Mouse (Mus musculus): ENCODE results near the gene Carns1.

Carns1 gene

GRCm38 (mm10) chr19:4201291-4201909 is 26.1 kb upstream of the Carns1 start, which contains the start of gene Rad9a:
Gene Rad9a, minus strand, starts transcription at chr19:4201662.
- peak; percentile 94 to 97 for DNase-seq

DNA sequence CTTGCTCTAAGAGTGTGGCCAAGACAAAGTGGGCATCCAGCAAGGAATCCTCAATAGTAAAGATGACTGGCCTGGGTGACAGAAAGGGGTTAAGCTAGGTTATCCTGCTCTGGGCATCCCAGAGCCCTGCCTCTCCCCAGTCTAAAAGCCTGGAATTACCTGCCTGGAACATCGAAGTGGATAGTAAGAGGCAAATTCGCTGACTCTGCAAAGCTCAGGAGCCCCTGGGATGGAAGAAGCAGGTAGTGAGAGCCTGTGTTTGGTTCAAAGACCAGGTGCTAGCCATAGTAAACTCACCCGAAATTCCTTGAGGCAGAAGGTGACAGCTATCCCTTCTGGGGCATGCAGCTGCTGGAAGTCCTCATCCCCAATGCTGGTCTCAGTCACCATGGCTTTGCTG is 21.9 kb upstream of the Carns1 start:
- DNase-seq: no peak

- no peak for DNase-seq
These were observed 21.3 kb upstream of the Carns1 start for GRCm38 (mm10) chr19:4196548-4196947.

- DNase-seq: no peak
These were observed 20.8 kb upstream of the Carns1 start for GRCm38 (mm10) chr19:4196048-4196447.

DNA sequence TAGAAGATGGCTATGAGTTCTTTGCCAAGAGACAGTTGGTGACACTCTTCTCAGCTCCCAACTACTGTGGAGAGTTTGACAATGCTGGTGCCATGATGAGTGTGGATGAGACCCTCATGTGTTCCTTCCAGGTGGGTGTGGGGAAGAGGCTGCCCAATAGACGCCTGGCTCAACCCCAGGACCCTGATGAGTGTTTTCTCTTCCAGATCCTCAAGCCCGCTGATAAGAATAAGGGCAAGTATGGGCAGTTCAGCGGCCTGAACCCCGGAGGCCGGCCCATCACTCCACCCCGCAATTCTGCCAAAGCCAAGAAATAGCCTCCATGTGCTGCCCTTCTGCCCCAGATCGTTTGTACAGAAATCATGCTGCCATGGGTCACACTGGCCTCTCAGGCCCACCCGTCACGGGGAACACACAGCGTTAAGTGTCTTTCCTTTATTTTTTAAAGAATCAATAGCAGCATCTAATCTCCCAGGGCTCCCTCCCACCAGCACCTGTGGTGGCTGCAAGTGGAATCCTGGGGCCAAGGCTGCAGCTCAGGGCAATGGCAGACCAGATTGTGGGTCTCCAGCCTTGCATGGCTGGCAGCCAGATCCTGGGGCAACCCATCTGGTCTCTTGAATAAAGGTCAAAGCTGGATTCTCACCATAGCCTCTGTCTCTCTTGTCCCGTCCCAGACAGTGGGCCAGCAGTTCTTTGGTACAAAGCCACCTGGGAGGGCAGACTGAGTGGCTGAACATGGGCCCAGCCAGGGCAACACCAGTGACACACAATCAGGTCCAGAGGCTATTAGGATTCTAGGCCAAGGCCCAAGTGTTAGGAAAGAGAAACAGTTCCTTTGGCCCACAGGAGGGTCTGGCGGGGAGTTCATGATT is 19.7 kb upstream of the Carns1 start:
- no peak for DNase-seq

DNA sequence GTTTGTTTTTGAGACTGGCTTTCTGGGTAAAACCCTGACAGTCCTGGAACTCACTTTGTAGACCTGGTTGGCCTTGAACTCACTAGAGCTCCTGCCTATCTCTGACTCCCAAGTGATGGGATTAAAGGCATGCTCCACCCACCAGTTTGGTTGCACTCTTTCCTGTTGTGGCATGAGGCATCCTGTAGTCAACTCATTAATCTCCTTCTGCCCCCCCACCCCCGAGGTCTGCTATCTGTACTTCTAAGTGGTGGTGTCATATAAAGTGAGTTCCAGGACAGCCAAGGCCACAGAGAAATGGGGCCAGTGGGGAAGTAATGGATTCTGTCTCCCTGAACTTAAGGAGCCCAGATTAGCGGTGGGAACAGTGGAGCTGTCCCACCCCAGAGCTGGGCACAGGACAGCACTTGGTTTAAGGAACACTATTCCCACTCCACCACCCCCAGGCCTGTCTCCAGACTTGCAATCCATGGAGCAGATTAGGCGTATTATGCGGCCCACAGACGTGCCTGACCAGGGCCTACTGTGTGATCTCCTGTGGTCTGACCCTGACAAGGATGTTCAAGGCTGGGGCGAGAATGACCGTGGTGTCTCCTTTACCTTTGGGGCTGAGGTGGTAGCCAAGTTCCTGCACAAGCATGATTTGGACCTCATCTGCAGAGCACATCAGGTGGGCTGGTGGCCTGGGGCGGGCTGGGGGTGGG is 18.9 kb upstream of the Carns1 start:
- DNase-seq: no peak

DNA sequence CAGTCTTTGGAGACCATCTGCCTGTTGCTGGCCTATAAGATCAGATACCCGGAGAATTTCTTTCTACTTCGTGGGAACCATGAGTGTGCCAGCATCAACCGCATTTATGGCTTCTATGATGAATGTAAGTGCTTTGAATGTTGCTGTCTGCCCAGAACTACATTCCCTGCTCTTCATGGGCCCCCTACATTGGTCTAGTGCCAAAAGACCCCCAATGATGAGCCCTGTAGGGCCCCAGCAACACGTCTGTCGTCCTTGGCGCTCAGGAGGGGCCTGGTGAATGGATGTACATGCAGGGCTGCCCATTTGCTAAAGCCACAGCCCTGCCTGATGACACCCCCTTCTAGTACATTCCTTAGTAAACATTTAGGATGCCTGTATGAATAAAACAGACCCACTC is 17.9 kb upstream of the Carns1 start:
- DNase-seq: no peak

GRCm38 (mm10) chr19:4192251-4192985 is 17.1 kb upstream of the Carns1 start:
- DNase-seq: no peak

- peak; percentile 90 to 91 for DNase-seq
These were observed 16.4 kb upstream of the Carns1 start, which contains the start of gene Ppp1ca for GRCm38 (mm10) chr19:4191528-4192250. Gene Ppp1ca, plus strand, starts transcription at chr19:4192065.

- DNase-seq: peak; percentile 90 to 95
These were observed 15.6 kb upstream of the Carns1 start, which contains the start of gene Tbc1d10c for GRCm38 (mm10) chr19:4190831-4191334. Gene Tbc1d10c, minus strand, starts transcription at chr19:4191284.

DNA sequence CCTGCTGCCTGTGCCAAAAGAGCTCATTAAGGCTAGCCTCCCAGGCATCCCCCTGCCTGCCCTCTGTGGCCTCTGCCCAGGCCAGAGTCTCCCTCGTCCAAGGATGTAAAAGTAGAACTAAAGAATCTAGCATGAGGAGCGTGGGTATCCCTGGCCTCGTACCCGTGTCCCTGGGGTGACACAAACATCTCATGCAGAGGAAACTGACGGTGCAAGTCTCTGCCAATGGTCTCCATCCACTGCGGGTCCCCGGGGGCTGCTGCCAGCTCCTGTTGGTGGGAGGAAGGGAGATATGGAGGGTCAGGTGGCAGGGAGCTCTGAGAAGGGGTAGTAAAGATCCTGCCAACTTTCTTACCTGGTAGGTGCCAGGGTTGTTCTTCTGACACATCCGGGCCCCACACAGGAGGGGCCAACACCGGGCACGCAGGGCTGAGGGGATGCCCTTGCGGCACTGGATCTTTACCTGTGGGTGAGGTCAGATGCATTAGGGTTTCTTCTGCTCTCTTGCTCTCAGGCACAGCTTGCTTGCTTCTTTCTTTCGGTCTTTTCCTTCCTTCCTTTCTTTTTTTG is 13.9 kb upstream of the Carns1 start:
- DNase-seq: no peak

DNA sequence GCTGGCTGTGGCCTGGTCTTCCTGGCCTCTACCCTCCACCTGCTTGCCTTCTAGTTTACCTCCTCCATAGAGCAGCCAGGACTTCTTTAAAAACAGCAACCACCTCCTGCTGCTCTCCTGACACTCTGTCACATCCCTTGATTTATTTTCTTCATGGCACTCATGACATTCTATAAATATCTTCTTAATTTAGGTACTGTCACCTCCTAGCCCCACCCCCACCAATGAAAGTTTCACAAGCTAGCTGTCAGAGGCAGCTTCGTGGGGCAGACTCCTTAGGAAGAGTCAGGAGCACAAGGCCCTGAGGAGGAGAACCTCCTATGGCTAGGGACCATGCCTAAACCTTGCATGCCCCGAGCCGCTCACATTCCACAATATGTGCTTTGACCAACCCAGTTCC is 12.0 kb upstream of the Carns1 start:
- no peak for DNase-seq

GRCm38 (mm10) chr19:4184976-4185975 is 10.0 kb upstream of the Carns1 start:
- DNase-seq: peak; percentile 77 to 91

GRCm38 (mm10) chr19:4183689-4184088 is 8.4 kb upstream of the Carns1 start:
- DNase-seq: no peak

DNA sequence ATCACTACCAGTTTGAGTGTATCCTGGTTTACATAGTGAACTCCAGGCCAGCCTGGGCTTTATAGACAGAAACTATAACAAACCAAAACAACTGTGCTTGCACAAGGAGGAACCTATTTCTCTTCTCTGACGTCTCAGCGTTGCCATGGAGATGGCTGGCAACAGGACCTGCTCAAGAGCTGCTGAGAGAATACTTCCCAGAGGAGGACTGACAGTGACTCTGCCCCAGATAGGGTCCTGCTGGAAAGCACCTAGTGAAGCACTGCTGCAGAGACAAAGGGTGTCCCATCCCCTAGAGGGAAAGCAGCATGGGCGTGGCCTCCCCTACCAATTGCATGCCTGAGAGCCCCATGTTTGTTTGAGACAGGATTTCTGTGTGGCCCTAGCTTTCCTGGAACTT is 6.6 kb upstream of the Carns1 start:
- DNase-seq: no peak

DNA sequence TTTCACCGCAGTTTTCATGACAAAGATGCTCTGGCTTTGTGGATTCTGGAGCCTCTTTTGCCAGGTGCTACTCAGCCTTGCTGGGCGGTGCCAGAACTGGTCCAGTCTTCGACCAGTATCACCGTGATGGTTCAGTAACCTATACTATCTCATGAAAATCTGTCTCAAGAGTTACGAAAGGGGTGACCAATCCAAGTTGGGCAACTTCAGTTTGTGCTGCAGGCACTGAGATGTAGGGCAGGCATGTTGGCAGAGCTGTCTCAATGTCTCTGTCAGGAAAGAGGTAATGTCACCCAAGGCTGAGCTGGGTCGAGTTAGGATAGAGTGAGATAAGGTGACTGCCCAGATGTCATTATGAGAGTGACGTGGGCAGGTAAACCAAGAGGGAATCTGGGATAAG is 5.1 kb upstream of the Carns1 start:
- no peak for DNase-seq

DNA sequence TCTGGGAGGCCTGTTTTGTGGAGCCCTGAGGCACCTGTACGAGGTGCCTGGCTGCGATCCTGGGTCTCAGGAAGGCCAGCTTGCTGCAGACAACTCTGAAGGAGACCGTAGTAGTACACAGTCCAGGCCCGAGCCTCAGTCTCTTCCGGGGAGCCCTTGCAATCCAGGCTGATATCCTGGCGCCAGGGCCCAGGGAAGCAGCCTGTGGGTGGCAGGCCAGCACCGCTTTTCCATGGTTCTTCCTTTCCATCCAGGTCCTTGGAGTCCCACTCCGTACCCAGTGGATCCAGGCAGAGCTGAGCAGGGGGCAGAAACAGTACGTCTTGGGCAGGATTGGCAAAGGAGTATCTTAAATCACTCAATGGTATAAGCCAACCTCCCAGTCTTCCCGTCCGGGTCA is 2.4 kb downstream of the Carns1 start:
- DNase-seq: no peak

- no peak for DNase-seq
These were observed 3.6 kb downstream of the Carns1 start for GRCm38 (mm10) chr19:4171393-4172290.

Measured in thymus, adult 18-20 months (tissue).